16 mouse cellular contexts compared by ENCODE assay signal in genomic region chr4:100768606-100769005, GRCm38 (mm10). TPM values are rescaled to one million over a fixed set of nuclear protein-coding genes. Genes with fewer than 3 reads are reported as not detected.
A peak's percentile ranks its signal among the peaks of the same experiment; 100 is the strongest.
DNase-seq lines count a peak whose midpoint lies in the region; ATAC-seq and TF ChIP-seq lines count a peak whose summit lies in the region.
"Had no signal": no experiment of that assay in that cellular context is flagged by ENCODE, and none has a peak within 500 bp of the region (broad histone marks: within the 10 kb centered on the region; RNA-seq: fewer than 3 reads in every experiment).

No protein-coding gene starts in this region.

- no peaks in the 10 kb centered on the region for H3K36me3 ChIP-seq in kidney, embryonic 14.5 days (ENCODE audit: control insufficient read depth, insufficient read depth, low read length)
- H3K36me3 ChIP-seq in kidney, postnatal 0 days (ENCODE audit: insufficient read depth, low read length) = no peaks in the 10 kb centered on the region
- H3K36me3 ChIP-seq: embryonic facial prominence, embryonic 12.5 days; heart, embryonic 12.5 days had no signal

- no peaks in the 10 kb centered on the region for H3K9me3 ChIP-seq in kidney, embryonic 14.5 days (ENCODE audit: control insufficient read depth, low read length)
- H3K9me3 ChIP-seq in kidney, postnatal 0 days (replicated peaks; ENCODE audit: low read length) = no peaks in the 10 kb centered on the region
- H3K9me3 ChIP-seq: heart, embryonic 12.5 days had no signal

- H3K27ac ChIP-seq in kidney, embryonic 14.5 days (ENCODE audit: low read depth, low read length) = no peak overlapping the region
- H3K27ac ChIP-seq in kidney, postnatal 0 days = no peak overlapping the region; the same call in 1 of the 2 replicates
- H3K27ac ChIP-seq: embryonic facial prominence, embryonic 12.5 days; liver, embryonic 14.5 days had no signal

- DNase-seq in kidney, adult 11 months = peak; percentile 90
- peak; percentile 81 for DNase-seq in fat pad, adult 2 months (ENCODE audit: extremely low read depth, low read depth, low spot score)
- no peak for DNase-seq in kidney, postnatal 0 days (ENCODE audit: low spot score)
- DNase-seq in lung, postnatal 10 days = peak; percentile 12
- no peak for DNase-seq in gastrocnemius, postnatal 4 days (ENCODE audit: low spot score in 2 of 2)
- DNase-seq in thymus, postnatal 36 days = no peak
- DNase-seq: adrenal gland, adult 2 months; B cell, adult 2 months; heart, postnatal 4 days; right cerebral cortex, postnatal 25 days; thymus, postnatal 25 days had no signal

- 27% methylated on average over 3 of the region's 3 CpGs for WGBS in kidney, embryonic 14.5 days
- WGBS in kidney, postnatal 0 days = 29% methylated on average over 3 of the region's 3 CpGs

- no peak overlapping the region for H3K4me3 ChIP-seq in kidney, embryonic 14.5 days (ENCODE audit: low read length)
- no peak overlapping the region for H3K4me3 ChIP-seq in kidney, postnatal 0 days (replicated peaks; ENCODE audit: low read depth, low read length)
- H3K4me3 ChIP-seq: embryonic facial prominence, embryonic 12.5 days; heart, embryonic 12.5 days; myocyte had no signal

- no peaks in the 10 kb centered on the region for H3K4me1 ChIP-seq in kidney, embryonic 14.5 days (ENCODE audit: control insufficient read depth, insufficient read depth, low read length)
- H3K4me1 ChIP-seq in kidney, postnatal 0 days (replicated peaks; ENCODE audit: insufficient read depth, low read length) = no peaks in the 10 kb centered on the region
- H3K4me1 ChIP-seq: embryonic facial prominence, embryonic 12.5 days; heart, embryonic 12.5 days had no signal

- no peak for TF ChIP-seq CTCF in kidney, postnatal 0 days (IDR thresholded peaks at IDR 0.05; ENCODE audit: low read depth)

- ATAC-seq in kidney, embryonic 14.5 days (ENCODE audit: low FRiP score, low TSS enrichment) = no peak
- peak; percentile 80 for ATAC-seq in kidney, postnatal 0 days (replicated peaks; ENCODE audit: low FRiP score, low read depth)

- H3K27me3 ChIP-seq in kidney, embryonic 14.5 days (ENCODE audit: control insufficient read depth, insufficient read depth, low read length) = no peaks in the 10 kb centered on the region
- no peaks in the 10 kb centered on the region for H3K27me3 ChIP-seq in kidney, postnatal 0 days (ENCODE audit: insufficient read depth, low read length)
- H3K27me3 ChIP-seq: embryonic facial prominence, embryonic 12.5 days had no signal

- H3K9ac ChIP-seq in kidney, embryonic 14.5 days (ENCODE audit: low read depth, low read length) = no peak overlapping the region
- no peak overlapping the region for H3K9ac ChIP-seq in kidney, postnatal 0 days (ENCODE audit: low read depth, low read length)
- H3K9ac ChIP-seq: embryonic facial prominence, embryonic 12.5 days; heart, embryonic 12.5 days; liver, embryonic 14.5 days had no signal

- no peak overlapping the region for H3K4me2 ChIP-seq in kidney, embryonic 14.5 days (replicated peaks; ENCODE audit: low read depth, low read length)
- H3K4me2 ChIP-seq in kidney, postnatal 0 days (ENCODE audit: low read length) = no peak overlapping the region
- H3K4me2 ChIP-seq: embryonic facial prominence, embryonic 12.5 days; heart, embryonic 12.5 days had no signal

RNA-seq across cellular contexts. Expression of gene Cachd1, which starts 7.9 kb away (rescaled TPM):
- 18.7 and 25.0 TPM in 2 replicates for polyA plus RNA-seq in kidney, embryonic 14.5 days (2014; fragmentation: Nextera tagmentation; extraction: Ambion mirVana)
- 11.7 and 12.2 TPM in 2 replicates for polyA plus RNA-seq in kidney, postnatal 0 days (2015; fragmentation: Nextera tagmentation; extraction: Ambion mirVana)
- total RNA-seq in gastrocnemius, postnatal 4 days (2021) = 10 to 100 TPM; 12.3 to 14.7 TPM

Comparison
In these comparisons a context has a peak if more than half of its experiments do, and no peak if none do; other contexts are left out.
1. DNase-seq: peak in kidney, adult 11 months (single experiment), fat pad, adult 2 months (single experiment) and lung, postnatal 10 days (single experiment); none in kidney, postnatal 0 days (single experiment), gastrocnemius, postnatal 4 days (0 of 2) and thymus, postnatal 36 days (0 of 2).